Mouse (Mus musculus): ENCODE measurements around the gene Gckr. TPM values are rescaled to one million over a fixed set of nuclear protein-coding genes. Genes with fewer than 3 reads are reported as not detected.

Gene Gckr
- polyA plus RNA-seq (2017; shearing (Covaris generic)), result not detected

DNA sequence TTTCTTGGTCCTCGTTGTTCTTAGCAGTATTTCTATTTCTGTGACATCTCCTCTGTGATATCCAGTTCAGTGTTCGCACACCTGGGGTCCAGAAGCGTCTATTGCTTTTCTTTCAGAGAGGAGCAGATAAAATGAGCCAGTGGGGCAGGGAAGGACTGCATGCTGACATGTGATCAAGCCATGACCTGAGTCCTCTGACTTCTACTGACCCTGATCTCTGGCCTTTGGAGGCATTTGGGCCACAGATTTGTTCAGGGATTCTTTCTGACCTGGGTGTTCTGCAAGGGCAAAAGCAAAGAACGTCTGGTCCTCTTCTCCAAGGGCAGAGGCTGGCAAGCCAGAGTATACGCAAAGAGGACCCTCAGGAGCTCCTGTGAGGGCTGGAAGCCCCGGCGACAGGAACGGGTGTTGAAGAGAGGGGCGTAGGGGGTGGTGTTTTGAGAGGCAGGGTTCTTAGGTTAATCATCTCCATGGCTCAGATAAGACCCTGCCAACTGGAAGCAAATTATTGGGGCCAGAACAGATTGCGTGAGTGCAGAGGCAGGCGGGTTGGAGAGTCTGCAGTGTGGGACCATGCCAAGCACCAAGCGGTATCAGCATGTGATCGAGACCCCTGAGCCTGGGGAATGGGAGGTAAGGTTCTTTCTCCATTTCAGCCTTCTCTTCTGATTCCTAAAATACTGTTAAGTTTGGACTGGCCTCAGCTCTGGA, at the start of gene Gckr:
Gckr (plus strand) TSS at position 397 of the 711 bp plus-strand sequence.

DNA sequence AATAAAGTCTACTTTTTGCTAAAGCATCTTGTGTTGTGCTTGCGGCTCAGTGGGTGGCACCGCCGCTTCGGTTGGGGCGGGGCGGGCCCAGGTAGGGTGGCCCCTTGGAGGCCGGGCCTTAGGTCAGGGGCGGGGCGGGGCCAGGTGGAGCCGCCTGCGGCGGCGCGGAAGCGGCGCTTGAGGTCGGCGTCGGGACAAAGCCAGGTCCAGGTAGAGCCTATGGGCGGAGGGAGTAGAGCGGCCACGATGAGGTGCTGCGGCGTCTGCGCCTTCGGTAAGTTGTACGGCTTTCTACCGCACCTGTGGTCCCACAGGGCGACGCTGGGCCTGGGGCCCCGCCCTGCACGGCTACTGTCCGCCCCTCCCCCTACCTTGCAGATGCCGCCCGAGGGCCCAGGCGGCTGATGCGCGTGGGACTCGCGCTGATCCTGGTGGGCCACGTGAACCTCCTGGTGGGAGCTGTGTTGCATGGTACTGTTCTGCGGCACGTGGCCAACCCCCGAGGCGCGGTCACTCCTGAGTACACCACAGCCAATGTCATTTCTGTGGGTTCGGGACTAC, 45.6 kb upstream of the Gckr start, which contains the start of gene Krtcap3:
Krtcap3 (plus strand) TSS at position 151 of the 561 bp plus-strand sequence.

DNA sequence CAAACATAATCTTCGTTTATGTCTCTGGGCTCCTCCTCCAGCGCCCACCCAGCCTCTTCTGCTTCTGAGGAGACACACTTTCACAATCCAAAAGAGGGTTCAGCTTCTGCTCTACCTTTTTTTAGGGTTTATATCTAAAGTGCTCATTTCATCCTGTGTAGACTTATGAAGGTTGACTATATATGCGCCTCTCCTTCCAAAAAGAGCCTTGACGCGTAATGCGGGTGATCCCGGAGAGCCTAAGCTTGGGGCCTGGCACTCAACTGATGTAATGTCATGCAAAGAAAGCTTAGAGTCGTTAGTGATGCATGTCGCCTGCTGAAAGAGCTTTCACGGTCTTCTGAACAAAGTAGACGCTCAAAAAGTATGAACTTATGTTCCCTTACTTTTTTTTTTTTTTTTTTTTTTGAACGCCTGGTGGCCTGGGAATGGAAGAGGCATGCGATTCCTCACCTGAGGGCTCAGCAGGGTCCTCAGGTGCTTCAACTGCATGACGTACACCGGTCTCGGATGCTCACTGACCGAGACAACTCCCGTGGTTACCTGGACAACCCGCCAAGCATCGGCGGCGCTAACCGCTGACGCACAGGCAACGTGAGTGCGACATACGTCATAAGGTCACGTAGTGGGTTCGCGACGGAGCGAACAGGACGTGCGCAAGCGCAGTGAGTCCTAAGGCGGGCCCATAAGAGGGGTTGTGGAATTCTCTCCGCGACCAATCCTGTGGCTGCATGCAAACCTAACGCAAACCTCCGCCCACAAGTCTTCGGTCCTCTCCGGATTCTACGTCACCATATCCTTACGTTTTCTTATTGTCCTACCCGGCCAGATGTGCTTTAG, 6.5 kb upstream of the Gckr start, which contains the start of gene Ift172:
Ift172 (minus strand) TSS at position 596 of the 840 bp plus-strand sequence.

DNA sequence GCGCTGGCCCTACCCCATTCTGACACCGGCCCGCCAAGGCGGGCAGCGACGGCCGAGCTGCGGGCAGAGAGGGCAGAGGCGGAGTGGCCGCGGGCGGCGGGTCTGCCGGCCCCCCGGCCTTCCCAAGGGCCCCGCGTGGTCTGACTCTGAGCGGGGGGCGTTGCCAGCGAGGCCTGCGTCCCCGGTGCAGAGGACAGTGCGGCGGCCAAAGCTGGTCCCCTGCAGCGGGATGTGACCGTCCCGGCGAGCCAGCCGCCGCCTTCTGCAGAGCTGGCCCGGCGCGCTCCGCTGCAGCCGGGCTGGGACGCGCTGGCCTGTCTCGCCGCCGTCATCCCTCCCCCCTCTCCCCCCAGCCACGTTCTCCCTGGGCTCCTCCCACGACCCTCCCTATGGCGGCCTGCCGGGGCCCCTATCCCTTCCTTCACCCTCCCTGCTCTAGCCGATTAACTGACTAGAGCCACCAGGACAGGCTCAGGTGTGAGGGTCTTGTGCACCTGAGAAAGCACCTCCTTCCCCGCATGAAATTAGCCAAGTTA, 1.6 kb upstream of the Gckr start, which contains the start of gene Fndc4:
Fndc4 (minus strand) TSS at position 475 of the 536 bp plus-strand sequence.

Other genes starting within 250 kb of the Gckr start
- gene Atraid, start 249.1 kb upstream of the Gckr start, polyA plus RNA-seq (2017; shearing (Covaris generic)), result 91.2 TPM
- 10.9 TPM for gene Slc5a6, start 248.5 kb upstream of the Gckr start, polyA plus RNA-seq (2017; shearing (Covaris generic))
- gene Cad, start 242.7 kb upstream of the Gckr start, polyA plus RNA-seq (2017; shearing (Covaris generic)), result 29.7 TPM
- not detected for gene Dnajc5g, start 191.2 kb upstream of the Gckr start, polyA plus RNA-seq (2017; shearing (Covaris generic))
- gene Slc30a3, start 189.2 kb upstream of the Gckr start, polyA plus RNA-seq (2017; shearing (Covaris generic)), result 0.60 TPM
- gene Trim54, start 180.7 kb upstream of the Gckr start, polyA plus RNA-seq (2017; shearing (Covaris generic)), result not detected
- gene Ucn, start 158.6 kb upstream of the Gckr start, polyA plus RNA-seq (2017; shearing (Covaris generic)), result not detected
- gene Mpv17, start 143.2 kb upstream of the Gckr start, polyA plus RNA-seq (2017; shearing (Covaris generic)), result 48.8 TPM
- 2.1 TPM for gene Gm29609, start 117.5 kb upstream of the Gckr start, polyA plus RNA-seq (2017; shearing (Covaris generic))
- 106 TPM for gene Gtf3c2, start 117.3 kb upstream of the Gckr start, polyA plus RNA-seq (2017; shearing (Covaris generic))
- 135 TPM for gene Snx17, start 104.2 kb upstream of the Gckr start, polyA plus RNA-seq (2017; shearing (Covaris generic))
- gene Eif2b4, start 104.0 kb upstream of the Gckr start, polyA plus RNA-seq (2017; shearing (Covaris generic)), result 73.7 TPM
- gene Zfp513, start 95.1 kb upstream of the Gckr start, polyA plus RNA-seq (2017; shearing (Covaris generic)), result 27.9 TPM
- gene Ppm1g, start 76.8 kb upstream of the Gckr start, polyA plus RNA-seq (2017; shearing (Covaris generic)), result 57.5 TPM
- gene Nrbp1, start 56.6 kb upstream of the Gckr start, polyA plus RNA-seq (2017; shearing (Covaris generic)), result 188 TPM
- not detected for gene Gm9970, start 56.2 kb upstream of the Gckr start, polyA plus RNA-seq (2017; shearing (Covaris generic))
- 37.1 TPM for gene Krtcap3, start 45.8 kb upstream of the Gckr start, polyA plus RNA-seq (2017; shearing (Covaris generic))
- gene Ift172, start 6.3 kb upstream of the Gckr start, polyA plus RNA-seq (2017; shearing (Covaris generic)), result 14.7 TPM
- not detected for gene Fndc4, start 1.4 kb upstream of the Gckr start, polyA plus RNA-seq (2017; shearing (Covaris generic))
- 52.3 TPM for gene Zfp512, start 155.0 kb downstream of the Gckr start, polyA plus RNA-seq (2017; shearing (Covaris generic))
- gene 4930548H24Rik, start 188.3 kb downstream of the Gckr start, polyA plus RNA-seq (2017; shearing (Covaris generic)), result not detected
- 39.0 TPM for gene Gpn1, start 197.3 kb downstream of the Gckr start, polyA plus RNA-seq (2017; shearing (Covaris generic))
- 52.7 TPM for gene Slc4a1ap, start 229.6 kb downstream of the Gckr start, polyA plus RNA-seq (2017; shearing (Covaris generic))
- gene Supt7l, start 230.4 kb downstream of the Gckr start, polyA plus RNA-seq (2017; shearing (Covaris generic)), result 24.3 TPM

All from activated CD4-positive, CD25-positive, alpha-beta regulatory T cell, adult 9 weeks (primary cell).